Mouse (Mus musculus): Measurements from ENCODE around the gene Gm20388. TPM values are rescaled to one million over a fixed set of nuclear protein-coding genes. Genes with fewer than 3 reads are reported as not detected.

Gm20388 gene
- polyA plus RNA-seq, 1 experiment from 2014 or later, result 8.3 TPM

DNA sequence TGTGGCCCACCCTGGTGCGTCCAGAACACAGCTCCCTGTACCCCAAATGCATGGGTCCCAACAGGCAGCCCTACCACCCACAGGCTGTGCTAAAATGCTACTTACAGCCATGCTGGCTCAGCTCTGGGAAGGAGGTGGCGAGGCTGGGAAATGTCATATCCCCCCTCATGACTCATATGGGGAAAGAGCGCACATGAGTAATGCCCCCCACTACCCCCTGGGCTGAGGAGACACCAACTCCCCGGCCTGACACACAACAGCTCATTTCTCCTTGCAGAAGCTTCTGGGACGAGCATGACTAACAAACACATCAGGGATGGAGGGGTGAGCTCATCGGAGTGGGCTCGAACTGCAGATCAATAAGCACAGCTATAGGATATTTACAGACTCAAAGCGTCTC is 155.0 kb downstream of the Gm20388 start:
- Histone ChIP-seq H3K4me3 (ENCODE audit: low read depth, low read length) (no peak overlapping the region), H3K9ac (ENCODE audit: low read length) (no peak overlapping the region), H3K9me3 (ENCODE audit: control insufficient read depth, low read length) (peaks cover 6% of the 10 kb centered on the region; the same call in 1 of the 2 replicates), H3K36me3 (ENCODE audit: control insufficient read depth, insufficient read depth, low read length) (no peaks in the 10 kb centered on the region), H3K4me1 (replicated peaks; ENCODE audit: control insufficient read depth, insufficient read depth, low read length) (no peaks in the 10 kb centered on the region), H3K4me2 (ENCODE audit: low read length) (no peak overlapping the region), H3K27me3 (replicated peaks; ENCODE audit: control insufficient read depth, insufficient read depth, low read length) (no peaks in the 10 kb centered on the region), H3K27ac (ENCODE audit: low read depth) (no peak overlapping the region)
- WGBS, result 88% methylated on average over 8 of the region's 8 CpGs
- DNase-seq (ENCODE audit: low spot score) (no peak), ATAC-seq (replicated peaks; ENCODE audit: low FRiP score, low TSS enrichment, low read depth) (no peak)

DNA sequence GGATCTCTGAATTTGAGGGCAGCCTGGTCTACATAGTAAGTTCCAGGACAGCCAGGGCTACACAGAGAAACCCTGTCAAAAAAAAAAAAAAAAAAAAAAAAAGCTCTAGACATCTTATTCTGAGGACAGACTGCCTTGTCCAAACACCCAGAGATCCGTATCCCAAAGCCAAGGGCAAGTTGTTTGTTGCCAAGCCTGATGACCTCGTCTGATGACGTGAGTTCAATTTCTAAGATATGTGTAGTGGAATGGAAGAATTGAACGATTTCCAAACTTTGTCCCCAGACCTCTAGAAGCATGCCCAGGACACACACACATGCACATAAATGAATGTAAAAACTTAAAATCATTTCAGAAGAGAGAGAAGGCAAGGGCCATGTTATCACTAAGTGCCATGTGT is 155.6 kb downstream of the Gm20388 start:
- Histone ChIP-seq H3K27ac (ENCODE audit: low read depth) (no peak overlapping the region), H3K4me3 (ENCODE audit: low read depth, low read length) (no peak overlapping the region), H3K9ac (ENCODE audit: low read length) (no peak overlapping the region), H3K36me3 (ENCODE audit: control insufficient read depth, insufficient read depth, low read length) (no peaks in the 10 kb centered on the region), H3K9me3 (ENCODE audit: control insufficient read depth, low read length) (peaks cover 6% of the 10 kb centered on the region; the same call in 1 of the 2 replicates), H3K4me2 (ENCODE audit: low read length) (no peak overlapping the region), H3K4me1 (replicated peaks; ENCODE audit: control insufficient read depth, insufficient read depth, low read length) (no peaks in the 10 kb centered on the region), H3K27me3 (replicated peaks; ENCODE audit: control insufficient read depth, insufficient read depth, low read length) (no peaks in the 10 kb centered on the region)
- DNase-seq (ENCODE audit: low spot score) (no peak), ATAC-seq (replicated peaks; ENCODE audit: low FRiP score, low TSS enrichment, low read depth) (no peak)
- 83% methylated on average over 4 of the region's 4 CpGs for WGBS

DNA sequence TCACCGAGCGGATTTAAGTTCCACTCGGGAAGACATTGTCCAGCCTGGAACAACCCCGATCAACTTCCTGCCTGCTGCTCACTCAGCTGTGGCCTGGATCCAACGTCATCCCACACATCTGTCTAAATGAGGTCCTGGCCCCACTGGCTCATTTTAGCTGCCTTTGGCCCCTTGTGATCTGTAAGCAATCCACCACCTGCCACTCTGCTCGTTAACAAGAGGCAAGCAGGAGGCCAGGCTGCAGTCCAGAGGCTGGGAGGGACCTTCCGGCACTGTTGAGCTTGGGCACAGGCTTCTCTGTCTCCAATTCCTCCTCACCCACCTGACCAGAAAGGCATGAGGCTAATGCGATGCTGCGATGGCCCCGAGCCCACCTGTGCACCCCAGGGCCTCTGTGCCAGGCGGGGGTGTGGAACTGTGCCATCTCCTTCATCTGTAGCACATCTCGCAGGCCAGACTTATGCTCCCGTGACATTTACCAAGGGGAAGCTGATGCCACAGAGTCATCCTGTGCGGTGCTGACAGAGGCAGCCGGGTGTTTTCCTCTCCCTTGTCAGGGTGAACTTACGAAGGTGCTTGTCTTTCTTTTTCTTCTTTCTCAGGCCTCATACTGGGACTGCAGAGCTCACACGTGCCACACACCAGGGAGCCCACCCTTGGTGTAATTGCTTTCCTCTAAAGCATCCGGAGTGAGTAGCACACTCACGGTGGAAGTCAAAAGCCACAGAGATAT is 157.5 kb downstream of the Gm20388 start:
- WGBS, result 49% methylated on average over 19 of the region's 19 CpGs
- H3K9ac ChIP-seq (ENCODE audit: low read length), result no peak overlapping the region
- H3K36me3 ChIP-seq (ENCODE audit: control insufficient read depth, insufficient read depth, low read length), result no peaks in the 10 kb centered on the region
- H3K4me2 ChIP-seq (ENCODE audit: low read length), result no peak overlapping the region
- no peaks in the 10 kb centered on the region for H3K27me3 ChIP-seq (replicated peaks; ENCODE audit: control insufficient read depth, insufficient read depth, low read length)
- no peak overlapping the region for H3K27ac ChIP-seq (ENCODE audit: low read depth)
- H3K4me3 ChIP-seq (ENCODE audit: low read depth, low read length), result no peak overlapping the region
- H3K9me3 ChIP-seq (ENCODE audit: control insufficient read depth, low read length), result peaks cover 6% of the 10 kb centered on the region; the same call in 1 of the 2 replicates
- no peak for ATAC-seq (replicated peaks; ENCODE audit: low FRiP score, low TSS enrichment, low read depth)
- no peak for DNase-seq (ENCODE audit: low spot score)
- H3K4me1 ChIP-seq (replicated peaks; ENCODE audit: control insufficient read depth, insufficient read depth, low read length), result no peaks in the 10 kb centered on the region

DNA sequence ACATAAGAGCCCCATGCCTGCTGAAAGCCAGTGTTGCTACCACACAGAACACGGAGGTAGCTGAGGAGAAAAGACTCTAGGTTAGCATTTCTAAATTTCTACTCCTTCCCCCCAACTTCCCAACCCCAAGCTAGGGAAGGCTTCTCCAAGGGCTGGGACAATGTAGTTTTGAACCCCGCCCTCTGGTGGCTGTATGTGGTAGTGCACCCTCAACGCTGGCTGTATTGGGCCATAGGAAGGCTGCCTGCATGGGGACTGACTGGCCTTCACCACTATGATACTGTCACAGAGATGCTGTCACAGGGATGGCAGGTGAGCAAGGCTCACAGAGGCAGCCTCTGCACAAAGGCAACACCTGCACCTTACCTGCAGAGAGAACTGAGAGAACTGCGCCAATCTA is 161.0 kb downstream of the Gm20388 start:
- H3K4me3 ChIP-seq (ENCODE audit: low read depth, low read length), result no peak overlapping the region
- H3K4me2 ChIP-seq (ENCODE audit: low read length), result no peak overlapping the region
- WGBS, result 25% methylated on average over 4 of the region's 4 CpGs
- no peak overlapping the region for H3K9ac ChIP-seq (ENCODE audit: low read length)
- ATAC-seq (replicated peaks; ENCODE audit: low FRiP score, low TSS enrichment, low read depth) (peak; percentile 65; the same call in 1 of the 2 replicates), DNase-seq (ENCODE audit: low spot score) (peak; percentile 94)
- H3K4me1 ChIP-seq (replicated peaks; ENCODE audit: control insufficient read depth, insufficient read depth, low read length), result no peaks in the 10 kb centered on the region
- H3K27ac ChIP-seq (ENCODE audit: low read depth), result no peak overlapping the region
- H3K36me3 ChIP-seq (ENCODE audit: control insufficient read depth, insufficient read depth, low read length), result no peaks in the 10 kb centered on the region
- H3K27me3 ChIP-seq (replicated peaks; ENCODE audit: control insufficient read depth, insufficient read depth, low read length), result no peaks in the 10 kb centered on the region
- H3K9me3 ChIP-seq (ENCODE audit: control insufficient read depth, low read length), result peaks cover 6% of the 10 kb centered on the region; the same call in 1 of the 2 replicates

DNA sequence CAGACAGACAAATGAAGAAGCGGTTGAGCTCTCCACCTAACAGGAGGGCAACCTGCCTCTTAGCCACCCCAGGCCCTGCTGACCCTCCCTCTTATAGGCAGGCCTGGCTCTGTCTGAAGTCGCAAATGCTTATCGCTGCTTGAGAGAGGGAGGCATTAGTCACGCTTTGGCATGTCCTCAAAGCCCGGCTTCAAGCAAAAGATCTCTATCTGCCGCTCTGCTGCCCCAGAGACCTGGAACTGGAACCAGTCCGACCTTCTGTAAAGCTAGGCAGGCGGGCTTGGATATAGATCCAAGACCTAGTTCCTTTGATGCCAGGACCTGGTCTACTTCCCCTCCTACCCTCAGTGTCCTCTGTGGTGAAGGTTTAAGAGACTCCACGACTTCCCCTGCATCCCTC is 161.6 kb downstream of the Gm20388 start:
- peaks cover 3% of the 10 kb centered on the region; the same call in 1 of the 2 replicates for H3K9me3 ChIP-seq (ENCODE audit: control insufficient read depth, low read length)
- 61% methylated on average over 9 of the region's 9 CpGs for WGBS
- no peak overlapping the region for H3K4me2 ChIP-seq (ENCODE audit: low read length)
- H3K4me3 ChIP-seq (ENCODE audit: low read depth, low read length), result no peak overlapping the region
- ATAC-seq (replicated peaks; ENCODE audit: low FRiP score, low TSS enrichment, low read depth), result no peak
- no peaks in the 10 kb centered on the region for H3K36me3 ChIP-seq (ENCODE audit: control insufficient read depth, insufficient read depth, low read length)
- H3K27me3 ChIP-seq (replicated peaks; ENCODE audit: control insufficient read depth, insufficient read depth, low read length), result no peaks in the 10 kb centered on the region
- H3K27ac ChIP-seq (ENCODE audit: low read depth), result no peak overlapping the region
- H3K4me1 ChIP-seq (replicated peaks; ENCODE audit: control insufficient read depth, insufficient read depth, low read length), result no peaks in the 10 kb centered on the region
- no peak overlapping the region for H3K9ac ChIP-seq (ENCODE audit: low read length)
- peak; percentile 55 for DNase-seq (ENCODE audit: low spot score)

DNA sequence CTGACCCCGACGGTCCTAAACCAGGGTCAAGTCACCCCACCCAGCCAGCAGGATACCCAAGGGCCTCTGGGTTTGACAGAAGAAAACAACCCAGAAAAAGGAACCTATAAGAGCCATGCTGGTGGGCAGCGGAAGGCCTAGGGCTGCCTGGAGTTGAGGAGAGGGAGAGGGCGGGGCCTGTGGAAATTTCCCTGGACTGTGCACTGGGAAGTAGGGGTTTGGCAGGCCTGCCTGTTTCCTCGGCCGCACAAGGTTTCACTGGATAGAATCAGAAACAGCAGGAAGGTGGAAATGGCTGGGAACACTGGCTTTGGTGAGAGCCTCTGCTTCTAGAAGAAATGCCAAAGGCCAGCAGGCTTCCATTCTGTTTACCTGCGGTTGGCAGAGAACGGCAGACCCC is 162.2 kb downstream of the Gm20388 start:
- Histone ChIP-seq H3K36me3 (ENCODE audit: control insufficient read depth, insufficient read depth, low read length) (no peaks in the 10 kb centered on the region), H3K27ac (ENCODE audit: low read depth) (no peak overlapping the region), H3K4me2 (ENCODE audit: low read length) (no peak overlapping the region), H3K9ac (ENCODE audit: low read length) (no peak overlapping the region), H3K4me1 (replicated peaks; ENCODE audit: control insufficient read depth, insufficient read depth, low read length) (no peaks in the 10 kb centered on the region), H3K4me3 (ENCODE audit: low read depth, low read length) (no peak overlapping the region), H3K27me3 (replicated peaks; ENCODE audit: control insufficient read depth, insufficient read depth, low read length) (no peaks in the 10 kb centered on the region), H3K9me3 (ENCODE audit: control insufficient read depth, low read length) (no peaks in the 10 kb centered on the region)
- no peak for ATAC-seq (replicated peaks; ENCODE audit: low FRiP score, low TSS enrichment, low read depth)
- 67% methylated on average over 8 of the region's 8 CpGs for whole genome bisulfite sequencing
- DNase-seq (ENCODE audit: low spot score), result no peak

DNA sequence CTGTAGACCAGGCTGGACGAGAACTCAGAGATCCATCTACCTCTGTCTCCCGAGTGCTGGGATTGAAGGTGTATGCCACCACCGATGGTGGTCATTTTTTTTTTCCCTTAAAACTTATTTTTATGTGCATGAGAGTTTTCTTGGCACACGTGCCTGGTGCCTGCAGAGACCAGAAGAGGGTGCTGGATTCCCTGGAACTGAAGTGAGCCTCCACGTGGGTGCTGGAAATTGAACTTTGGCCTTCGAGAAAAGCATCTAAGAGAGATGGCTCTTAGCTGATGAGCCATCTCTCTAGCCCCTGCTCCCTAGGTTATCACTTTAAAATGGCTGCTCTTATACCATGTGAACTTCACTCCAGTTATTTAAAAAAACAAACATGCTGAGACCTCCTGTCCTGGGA is 163.9 kb downstream of the Gm20388 start:
- Histone ChIP-seq H3K9ac (ENCODE audit: low read length) (no peak overlapping the region), H3K4me3 (ENCODE audit: low read depth, low read length) (no peak overlapping the region), H3K27ac (ENCODE audit: low read depth) (no peak overlapping the region), H3K4me2 (ENCODE audit: low read length) (no peak overlapping the region), H3K4me1 (replicated peaks; ENCODE audit: control insufficient read depth, insufficient read depth, low read length) (no peaks in the 10 kb centered on the region), H3K27me3 (replicated peaks; ENCODE audit: control insufficient read depth, insufficient read depth, low read length) (no peaks in the 10 kb centered on the region), H3K9me3 (ENCODE audit: control insufficient read depth, low read length) (no peaks in the 10 kb centered on the region), H3K36me3 (ENCODE audit: control insufficient read depth, insufficient read depth, low read length) (no peaks in the 10 kb centered on the region)
- DNase-seq (ENCODE audit: low spot score) (no peak), ATAC-seq (replicated peaks; ENCODE audit: low FRiP score, low TSS enrichment, low read depth) (no peak)
- WGBS, result 74% methylated on average over 6 of the region's 6 CpGs

DNA sequence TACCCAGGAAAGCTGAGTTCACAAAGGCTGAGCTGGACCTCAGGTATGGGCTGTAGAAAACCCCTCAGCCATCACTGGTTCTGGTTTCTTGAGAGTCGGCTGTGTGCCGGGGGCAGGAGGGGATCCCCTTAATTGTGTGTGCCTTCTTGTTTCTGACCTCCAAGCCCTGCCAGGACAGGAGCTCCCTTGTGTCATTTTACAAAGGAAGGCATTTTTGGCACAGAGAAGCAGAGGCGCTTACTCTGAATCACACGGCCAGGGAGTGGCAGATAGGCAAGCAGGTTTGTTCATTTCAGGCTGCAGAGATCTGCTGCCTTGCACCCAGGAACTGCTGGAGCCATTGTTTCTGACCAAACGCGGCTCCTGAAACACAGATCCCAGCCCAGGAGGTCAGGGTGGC is 164.7 kb downstream of the Gm20388 start:
- no peaks in the 10 kb centered on the region for H3K27me3 ChIP-seq (replicated peaks; ENCODE audit: control insufficient read depth, insufficient read depth, low read length)
- H3K4me1 ChIP-seq (replicated peaks; ENCODE audit: control insufficient read depth, insufficient read depth, low read length), result no peaks in the 10 kb centered on the region
- no peak for ATAC-seq (replicated peaks; ENCODE audit: low FRiP score, low TSS enrichment, low read depth)
- no peak overlapping the region for H3K4me3 ChIP-seq (ENCODE audit: low read depth, low read length)
- no peak overlapping the region for H3K4me2 ChIP-seq (ENCODE audit: low read length)
- H3K9me3 ChIP-seq (ENCODE audit: control insufficient read depth, low read length), result no peaks in the 10 kb centered on the region
- WGBS, result 65% methylated on average over 6 of the region's 6 CpGs
- no peak for DNase-seq (ENCODE audit: low spot score)
- no peak overlapping the region for H3K9ac ChIP-seq (ENCODE audit: low read length)
- no peak overlapping the region for H3K27ac ChIP-seq (ENCODE audit: low read depth)
- H3K36me3 ChIP-seq (ENCODE audit: control insufficient read depth, insufficient read depth, low read length), result 0 out of 2 replicates have a peak, but pooled peaks cover 1% of the 10 kb centered on the region

DNA sequence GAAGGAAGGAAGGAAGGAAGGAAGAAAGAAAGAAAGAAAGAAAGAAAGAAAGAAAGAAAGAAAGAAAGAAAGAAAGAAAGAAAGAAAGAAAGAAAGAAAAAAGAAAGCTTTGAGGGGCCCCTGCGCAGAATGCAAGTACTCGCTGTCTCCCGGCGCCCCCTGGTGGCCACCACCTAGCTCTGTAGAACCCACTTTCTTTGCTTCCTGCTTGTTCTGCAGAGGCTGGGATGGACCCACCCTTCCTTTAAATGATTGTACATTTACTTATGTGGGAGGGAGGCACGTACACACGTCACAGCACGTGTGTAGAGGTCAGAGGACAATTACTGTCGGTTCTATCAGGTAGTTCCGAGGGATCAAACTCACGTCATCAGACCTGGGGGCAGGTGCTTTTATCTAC is 167.4 kb downstream of the Gm20388 start:
- Histone ChIP-seq H3K4me2 (ENCODE audit: low read length) (no peak overlapping the region), H3K27me3 (replicated peaks; ENCODE audit: control insufficient read depth, insufficient read depth, low read length) (no peaks in the 10 kb centered on the region)

More for the DNA sequence above, 167.4 kb downstream of the Gm20388 start:
- Histone ChIP-seq H3K9me3 (ENCODE audit: control insufficient read depth, low read length) (no peaks in the 10 kb centered on the region), H3K4me3 (ENCODE audit: low read depth, low read length) (no peak overlapping the region), H3K9ac (ENCODE audit: low read length) (no peak overlapping the region), H3K36me3 (ENCODE audit: control insufficient read depth, insufficient read depth, low read length) (peaks cover 26% of the 10 kb centered on the region), H3K27ac (ENCODE audit: low read depth) (no peak overlapping the region), H3K4me1 (replicated peaks; ENCODE audit: control insufficient read depth, insufficient read depth, low read length) (no peaks in the 10 kb centered on the region)
- WGBS, result 11% methylated on average over 10 of the region's 10 CpGs
- peak; percentile 64 for ATAC-seq (replicated peaks; ENCODE audit: low FRiP score, low TSS enrichment, low read depth)
- peak; percentile 90 for DNase-seq (ENCODE audit: low spot score)
